Mouse (Mus musculus) ES-Bruce4 (cell line): ENCODE results near the gene Rsrp1.

Experiments used
- CTCF ChIP-seq: IDR thresholded peaks from one replicate; pipeline ENCODE4 v1.8.1; 2011; ENCODE audit warnings: low read depth, low read length
- POLR2A ChIP-seq: IDR thresholded peaks from one replicate; pipeline ENCODE4 v1.8.1; 2011; ENCODE audit warnings: low read length; ENCODE audit not compliant: insufficient read depth

DNA sequence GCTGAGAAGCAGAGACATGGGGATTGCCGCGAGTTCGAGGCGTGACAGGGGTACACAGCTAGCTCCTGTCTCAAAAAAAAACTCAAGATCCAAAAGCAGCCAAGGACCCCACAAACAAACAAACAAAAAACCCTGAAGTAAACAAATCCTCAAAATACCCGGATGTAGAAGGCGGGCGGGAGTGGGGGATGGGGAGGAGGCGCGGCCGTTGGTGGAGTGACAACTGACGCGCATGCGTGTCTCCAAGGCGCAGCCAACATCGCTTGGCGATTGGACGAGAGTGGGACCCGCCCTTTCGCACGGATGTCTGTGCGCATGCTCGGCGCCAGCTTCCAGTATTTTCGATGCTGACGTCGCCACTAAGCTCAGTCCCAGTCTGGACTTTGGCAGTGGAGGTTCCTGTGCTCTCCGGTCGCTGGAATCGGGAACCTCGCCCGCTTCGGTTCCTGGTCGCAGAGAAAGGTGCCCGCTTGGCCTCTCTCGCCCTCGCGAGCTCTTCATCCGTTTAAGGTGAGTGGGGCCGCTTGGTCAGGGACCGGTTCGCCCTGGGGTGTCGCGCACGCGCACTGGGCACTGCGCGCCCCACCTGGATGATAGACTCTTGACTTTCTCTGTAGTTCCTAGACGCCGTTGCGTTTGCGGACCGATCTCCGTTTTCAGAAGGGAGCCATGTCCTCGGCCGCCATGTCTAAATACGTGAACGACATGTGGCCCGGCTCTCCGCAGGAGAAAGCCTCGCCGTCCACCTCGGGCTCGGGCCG is at the start of gene Rsrp1:
- TF ChIP-seq POLR2A: peak; percentile 99
- TF ChIP-seq CTCF: no peak
